16 mouse cellular contexts compared by ENCODE assay signal in genomic region chr11:14195081-14195480, GRCm38 (mm10).
"Had no signal": no experiment of that assay in that cellular context is flagged by ENCODE, and none has a peak within 500 bp of the region (broad histone marks: within the 10 kb centered on the region; RNA-seq: fewer than 3 reads in every experiment).

No protein-coding gene starts in this region.

- H3K9me3 ChIP-seq: neural tube, embryonic 13.5 days; neural tube, embryonic 15.5 days; stomach, embryonic 15.5 days had no signal

- H3K4me2 ChIP-seq: neural tube, embryonic 13.5 days; neural tube, embryonic 15.5 days; stomach, embryonic 15.5 days had no signal

- H3K9ac ChIP-seq: neural tube, embryonic 13.5 days; neural tube, embryonic 15.5 days; stomach, embryonic 15.5 days had no signal

- DNase-seq: retina, postnatal 1 day; right cerebral cortex, adult 18-20 months; right cerebral cortex, postnatal 14 days; right cerebral cortex, postnatal 25 days; right cerebral cortex, postnatal 4 days; spleen, adult 18-20 months; thymus, adult 18-20 months; thymus, adult 2 months; thymus, postnatal 14 days; thymus, postnatal 25 days; thymus, postnatal 36 days; thymus, postnatal 4 days had no signal

- H3K27me3 ChIP-seq: neural tube, embryonic 13.5 days; neural tube, embryonic 15.5 days; stomach, embryonic 15.5 days had no signal

- H3K36me3 ChIP-seq: neural tube, embryonic 13.5 days; neural tube, embryonic 15.5 days; stomach, embryonic 15.5 days had no signal

- H3K4me1 ChIP-seq: neural tube, embryonic 13.5 days; neural tube, embryonic 15.5 days; stomach, embryonic 15.5 days had no signal

- H3K27ac ChIP-seq: neural tube, embryonic 13.5 days; neural tube, embryonic 15.5 days; stomach, embryonic 15.5 days; stomach, postnatal 0 days had no signal

- H3K4me3 ChIP-seq: neural tube, embryonic 13.5 days; neural tube, embryonic 15.5 days; stomach, embryonic 15.5 days had no signal
